In genomic region chr8:84207811-84208210, GRCm38 (mm10) we compare ENCODE assay signal across 8 mouse cellular contexts. TPM values are rescaled to one million over a fixed set of nuclear protein-coding genes. Genes with fewer than 3 reads are reported as not detected.
DNase-seq lines count a peak whose midpoint lies in the region; ATAC-seq and TF ChIP-seq lines count a peak whose summit lies in the region.

No protein-coding gene starts in this region.

- H3K27ac ChIP-seq in heart, embryonic 11.5 days (ENCODE audit: low read depth, low read length): peak overlapping the region; percentile 71
- H3K27ac ChIP-seq in kidney, postnatal 0 days: peak overlapping the region; percentile 82

- no peak for TF ChIP-seq CTCF in kidney, postnatal 0 days (IDR thresholded peaks at IDR 0.05; ENCODE audit: low read depth)

- H3K36me3 ChIP-seq in heart, embryonic 11.5 days (ENCODE audit: control insufficient read depth, insufficient read depth, low read length): peaks cover 26% of the 10 kb centered on the region
- H3K36me3 ChIP-seq in kidney, postnatal 0 days (ENCODE audit: insufficient read depth, low read length): peaks cover 30% of the 10 kb centered on the region; the same call in 1 of the 2 replicates

- peak; percentile 47 for DNase-seq in CD4-positive, CD25-positive, alpha-beta regulatory T cell, adult 2 months (ENCODE audit: low read depth, low spot score)
- peak; percentile 71 for DNase-seq in adrenal gland, postnatal 10 days
- DNase-seq in kidney, postnatal 0 days (ENCODE audit: low spot score): peak; percentile 81
- no peak for DNase-seq in cerebellum, postnatal 36 days
- DNase-seq in right cerebral cortex, adult 18-20 months: no peak

- no peaks in the 10 kb centered on the region for H3K9me3 ChIP-seq in heart, embryonic 11.5 days (replicated peaks; ENCODE audit: control insufficient read depth, low read length)
- no peaks in the 10 kb centered on the region for H3K9me3 ChIP-seq in kidney, postnatal 0 days (replicated peaks; ENCODE audit: low read length)

- no peak overlapping the region; the same call in 1 of the 2 replicates for H3K4me2 ChIP-seq in heart, embryonic 11.5 days
- H3K4me2 ChIP-seq in kidney, postnatal 0 days (ENCODE audit: low read length): no peak overlapping the region

- H3K9ac ChIP-seq in heart, embryonic 11.5 days (ENCODE audit: low read depth, low read length): 0 out of 2 replicates have a peak overlapping the region, but pooled peaks have one; percentile 5
- no peak overlapping the region for H3K9ac ChIP-seq in kidney, postnatal 0 days (ENCODE audit: low read depth, low read length)

- H3K4me3 ChIP-seq in heart, embryonic 11.5 days (ENCODE audit: low read depth, low read length): no peak overlapping the region
- H3K4me3 ChIP-seq in kidney, postnatal 0 days (replicated peaks; ENCODE audit: low read depth, low read length): no peak overlapping the region

- no peak for ATAC-seq in CD4-positive, CD25-positive, alpha-beta regulatory T cell, adult 4 months
- ATAC-seq in heart, embryonic 11.5 days (replicated peaks; ENCODE audit: insufficient number of reproducible peaks, low FRiP score, low TSS enrichment): no peak
- peak; percentile 34; the same call in 1 of the 2 replicates for ATAC-seq in kidney, postnatal 0 days (replicated peaks; ENCODE audit: low FRiP score, low read depth)
- ATAC-seq in megakaryocyte, adult 5-6 weeks (ENCODE audit: poor library complexity, severe bottlenecking): peak; percentile 64

- WGBS in heart, embryonic 11.5 days (ENCODE audit: insufficient replicate concordance): 57% methylated on average over 7 of the region's 7 CpGs
- 40% methylated on average over 7 of the region's 7 CpGs for WGBS in kidney, postnatal 0 days

- H3K27me3 ChIP-seq in heart, embryonic 11.5 days (ENCODE audit: control insufficient read depth, insufficient read depth, low read length): no peaks in the 10 kb centered on the region
- H3K27me3 ChIP-seq in kidney, postnatal 0 days (ENCODE audit: insufficient read depth, low read length): no peaks in the 10 kb centered on the region

- peaks cover 24% of the 10 kb centered on the region for H3K4me1 ChIP-seq in heart, embryonic 11.5 days (ENCODE audit: control insufficient read depth, insufficient read depth, low read length)
- H3K4me1 ChIP-seq in kidney, postnatal 0 days (replicated peaks; ENCODE audit: insufficient read depth, low read length): peaks cover 27% of the 10 kb centered on the region

RNA-seq across cellular contexts. Expression of gene Nanos3, which starts 22.8 kb away (rescaled TPM):
- under 1 TPM in 1 of 2 experiments, not detected in 1; 0.81 TPM for polyA plus RNA-seq in CD4-positive, CD25-positive, alpha-beta regulatory T cell, adult 4 months (2017; shearing (Covaris generic))
- total RNA-seq in adrenal gland, postnatal 10 days (2021): 1 to 10 TPM in 1 of 2 experiments, under 1 TPM in 1; 0.96 to 2.3 TPM
- 1.4 and 2.8 TPM in 2 replicates for polyA plus RNA-seq in heart, embryonic 11.5 days (2014; fragmentation: Nextera tagmentation; extraction: Ambion mirVana)
- 8.6 and 9.6 TPM in 2 replicates for polyA plus RNA-seq in kidney, postnatal 0 days (2015; fragmentation: Nextera tagmentation; extraction: Ambion mirVana)
- total RNA-seq in megakaryocyte, adult 5-6 weeks (2015): not detected in 2 replicates
- not detected in 2 replicates for total RNA-seq in megakaryocyte, adult 5-6 weeks (2017)

RNA-seq across cellular contexts. Expression of gene Zswim4, which starts 29.0 kb away (rescaled TPM):
- 1 to 10 TPM; 3.3 to 4.3 TPM for polyA plus RNA-seq in CD4-positive, CD25-positive, alpha-beta regulatory T cell, adult 4 months (2017; shearing (Covaris generic))
- 10 to 100 TPM; 22.7 to 26.3 TPM for total RNA-seq in adrenal gland, postnatal 10 days (2021)
- polyA plus RNA-seq in heart, embryonic 11.5 days (2014; fragmentation: Nextera tagmentation; extraction: Ambion mirVana): 6.3 and 7.8 TPM in 2 replicates
- polyA plus RNA-seq in kidney, postnatal 0 days (2015; fragmentation: Nextera tagmentation; extraction: Ambion mirVana): 10.5 and 11.0 TPM in 2 replicates
- 6.2 and 6.5 TPM in 2 replicates for total RNA-seq in megakaryocyte, adult 5-6 weeks (2015)
- 8.9 and 9.4 TPM in 2 replicates for total RNA-seq in megakaryocyte, adult 5-6 weeks (2017)

RNA-seq across cellular contexts. Expression of gene D8Ertd738e, which starts 41.7 kb away (rescaled TPM):
- 100 to 1,000 TPM; 365 to 370 TPM for polyA plus RNA-seq in CD4-positive, CD25-positive, alpha-beta regulatory T cell, adult 4 months (2017; shearing (Covaris generic))
- 100 to 1,000 TPM; 210 to 233 TPM for total RNA-seq in adrenal gland, postnatal 10 days (2021)
- 321 and 330 TPM in 2 replicates for polyA plus RNA-seq in heart, embryonic 11.5 days (2014; fragmentation: Nextera tagmentation; extraction: Ambion mirVana)
- polyA plus RNA-seq in kidney, postnatal 0 days (2015; fragmentation: Nextera tagmentation; extraction: Ambion mirVana): 373 and 388 TPM in 2 replicates
- total RNA-seq in megakaryocyte, adult 5-6 weeks (2015): 169 and 188 TPM in 2 replicates
- total RNA-seq in megakaryocyte, adult 5-6 weeks (2017): 99.7 and 113 TPM in 2 replicates

RNA-seq across cellular contexts. Expression of gene Mri1, which starts 49.3 kb away (rescaled TPM):
- polyA plus RNA-seq in CD4-positive, CD25-positive, alpha-beta regulatory T cell, adult 4 months (2017; shearing (Covaris generic)): 1 to 10 TPM; 7.2 to 9.5 TPM
- total RNA-seq in adrenal gland, postnatal 10 days (2021): 10 to 100 TPM; 28.0 to 34.4 TPM
- 45.3 and 50.7 TPM in 2 replicates for polyA plus RNA-seq in heart, embryonic 11.5 days (2014; fragmentation: Nextera tagmentation; extraction: Ambion mirVana)
- 80.4 and 81.6 TPM in 2 replicates for polyA plus RNA-seq in kidney, postnatal 0 days (2015; fragmentation: Nextera tagmentation; extraction: Ambion mirVana)
- total RNA-seq in megakaryocyte, adult 5-6 weeks (2015): 11.6 and 13.5 TPM in 2 replicates
- 4.0 and 4.9 TPM in 2 replicates for total RNA-seq in megakaryocyte, adult 5-6 weeks (2017)

RNA-seq across cellular contexts. Expression of gene 4930432K21Rik, which starts 60.0 kb away (rescaled TPM):
- polyA plus RNA-seq in CD4-positive, CD25-positive, alpha-beta regulatory T cell, adult 4 months (2017; shearing (Covaris generic)): 1 to 10 TPM; 1.1 to 3.2 TPM
- under 1 TPM; 0.36 to 0.79 TPM for total RNA-seq in adrenal gland, postnatal 10 days (2021)
- 0.44 and 0.59 TPM in 2 replicates for polyA plus RNA-seq in heart, embryonic 11.5 days (2014; fragmentation: Nextera tagmentation; extraction: Ambion mirVana)
- polyA plus RNA-seq in kidney, postnatal 0 days (2015; fragmentation: Nextera tagmentation; extraction: Ambion mirVana): 1.3 and 1.6 TPM in 2 replicates
- 0.07 and 0.09 TPM in 2 replicates for total RNA-seq in megakaryocyte, adult 5-6 weeks (2015)
- total RNA-seq in megakaryocyte, adult 5-6 weeks (2017): 0.37 and 1.8 TPM in 2 replicates

Comparison
In these comparisons a context has a peak if more than half of its experiments do, and no peak if none do; other contexts are left out.
1. DNase-seq: peak in CD4-positive, CD25-positive, alpha-beta regulatory T cell, adult 2 months (single experiment), adrenal gland, postnatal 10 days (single experiment) and kidney, postnatal 0 days (single experiment); none in cerebellum, postnatal 36 days (0 of 2) and right cerebral cortex, adult 18-20 months (single experiment).
2. ATAC-seq: peak in kidney, postnatal 0 days (single experiment) and megakaryocyte, adult 5-6 weeks (single experiment); none in CD4-positive, CD25-positive, alpha-beta regulatory T cell, adult 4 months (single experiment) and heart, embryonic 11.5 days (single experiment).